Mouse (Mus musculus): ENCODE data around the gene Gm15013.
"Not testable (repeated sequence)": the region's sequence is repeated elsewhere in the genome, so short reads cannot be mapped to it uniquely, and the experiment has no call there.

Gene Gm15013

DNA sequence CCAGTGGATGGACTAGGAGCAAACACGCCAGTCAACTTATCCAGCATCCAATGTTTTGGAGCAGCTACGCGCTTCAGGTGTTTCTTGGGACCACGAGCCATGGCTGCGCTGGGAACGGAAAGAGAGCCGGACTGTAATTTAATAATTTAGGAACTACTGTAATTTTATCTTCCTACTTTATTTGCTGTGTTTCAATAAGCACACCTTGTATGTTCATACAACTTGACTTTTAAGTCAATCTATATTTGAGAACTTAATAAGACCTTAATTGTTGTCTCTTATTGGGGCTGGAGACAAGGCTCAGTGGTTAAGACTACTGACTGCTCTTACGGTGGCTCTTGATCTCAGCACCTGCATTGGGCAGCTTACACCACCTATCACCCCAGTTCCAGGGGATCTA, at the start of gene Gm15013:
Gene Gm15013 (minus strand): TSS at position 101 of the 400 bp plus-strand sequence.
- no peak for DNase-seq

DNA sequence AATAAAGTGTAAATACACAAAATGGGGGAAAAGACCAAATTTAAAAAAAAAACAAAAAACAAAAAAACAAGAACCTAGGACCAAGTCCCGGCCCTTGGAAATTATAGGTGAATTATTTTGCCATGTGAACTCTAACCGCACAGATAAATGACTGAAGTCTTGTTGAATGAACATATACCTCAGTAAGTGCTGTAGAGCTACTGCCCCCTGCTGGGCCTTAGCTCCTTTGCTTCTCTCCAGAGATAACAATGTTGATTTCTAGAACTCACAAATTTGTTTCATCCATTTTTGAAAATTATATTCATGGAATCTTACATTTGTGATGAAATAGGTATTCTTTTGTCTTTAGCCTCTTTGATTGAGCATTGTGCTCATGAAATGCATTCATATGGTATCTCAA, 48.3 kb upstream of the Gm15013 start:
- peak; percentile 35 for DNase-seq

DNA sequence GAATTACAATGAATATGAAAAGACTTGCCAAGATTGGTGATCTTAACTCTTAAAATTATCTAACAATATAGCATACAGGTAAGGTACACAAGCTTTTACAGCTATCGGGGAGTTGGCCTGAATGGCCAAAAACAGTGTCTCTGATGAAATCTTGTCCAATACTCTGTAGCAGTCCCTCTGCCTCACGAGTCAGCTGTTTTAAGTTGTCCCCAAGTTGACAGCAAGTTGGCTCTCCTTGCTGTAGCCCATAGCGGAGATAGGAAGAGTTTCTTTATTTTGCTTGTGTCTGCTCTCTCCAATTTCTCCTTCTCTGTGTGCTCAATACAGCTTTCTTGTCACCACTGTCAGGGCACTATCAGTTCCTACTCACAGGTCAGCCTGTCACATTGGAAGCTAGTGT, 44.4 kb upstream of the Gm15013 start:
- DNase-seq: not testable (repeated sequence)

DNA sequence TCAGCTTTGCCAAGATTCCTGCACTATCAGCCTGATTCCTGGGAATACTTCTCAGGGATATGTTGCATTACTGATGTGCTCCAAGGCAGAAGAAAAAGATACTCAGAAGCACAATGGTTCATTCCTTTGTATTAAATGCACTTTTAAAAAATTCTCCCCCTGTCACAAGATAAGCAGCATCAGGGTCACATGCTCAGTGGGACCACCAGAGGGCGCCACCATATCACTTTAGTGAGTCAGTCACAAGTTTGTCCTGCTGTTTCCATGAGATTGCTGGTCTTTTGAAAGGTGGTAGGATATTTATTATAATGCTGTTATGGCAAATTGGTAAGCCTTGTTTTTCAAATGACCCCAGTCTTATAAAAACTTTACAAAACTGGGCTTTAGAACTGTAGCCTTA, 37.6 kb upstream of the Gm15013 start:
- DNase-seq: peak; percentile 52

DNA sequence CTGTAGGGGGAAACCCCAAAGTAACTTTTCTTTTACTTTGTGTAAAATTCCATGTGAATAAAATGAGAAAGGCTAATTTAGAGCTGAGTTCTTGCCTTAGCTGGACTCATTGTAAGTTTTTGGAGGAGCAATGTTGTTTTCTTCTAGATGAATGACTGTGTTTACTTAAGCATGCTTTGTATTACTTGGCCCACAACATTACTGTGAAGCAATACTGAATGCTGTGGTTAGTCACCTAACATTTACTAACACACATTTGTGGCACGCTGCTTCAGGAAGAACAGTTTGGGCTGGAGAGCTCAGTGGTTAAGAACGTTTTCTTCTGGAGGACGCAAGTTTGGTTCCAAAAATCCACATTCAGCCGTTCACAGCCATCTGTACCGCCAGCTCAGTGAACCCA, 22.8 kb upstream of the Gm15013 start:
- DNase-seq: no peak

DNA sequence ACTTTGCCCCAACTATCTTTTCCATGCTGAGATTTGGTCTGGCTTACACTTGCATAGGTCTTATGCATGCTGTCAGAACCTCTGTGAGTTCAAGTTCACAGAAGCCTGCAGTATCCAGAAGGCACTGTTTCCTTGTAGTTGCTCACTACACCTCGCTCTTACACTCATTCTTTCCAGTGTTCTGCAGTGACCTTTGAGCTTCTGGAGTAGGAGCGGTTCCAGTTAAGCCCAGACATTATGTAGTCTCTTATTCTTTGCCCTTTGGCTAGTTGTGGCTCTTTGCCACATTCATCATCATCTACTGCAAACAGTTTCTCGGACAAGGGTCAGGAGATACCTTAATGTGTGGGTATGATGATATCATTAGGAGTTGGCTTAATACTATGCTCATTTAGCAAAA, 16.3 kb upstream of the Gm15013 start:
- no peak for DNase-seq

DNA sequence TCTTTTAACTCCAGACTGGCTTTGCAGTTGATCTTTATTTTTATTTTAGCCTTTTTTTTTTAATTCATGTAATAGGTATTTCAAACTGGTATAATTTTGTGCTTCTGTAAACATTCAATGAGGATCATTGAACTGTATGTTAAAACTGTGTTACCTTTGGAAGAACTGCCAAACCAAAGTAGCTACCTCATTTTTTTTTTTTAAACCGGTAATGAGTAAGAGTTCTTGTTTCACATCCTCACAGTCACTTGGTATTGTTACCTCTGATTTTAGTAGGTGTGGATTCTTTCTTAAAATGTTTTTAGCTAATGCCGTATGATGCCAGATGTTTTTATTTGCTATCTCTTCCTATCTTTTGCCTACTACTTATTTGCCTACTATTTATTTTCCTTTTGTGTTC, 8.1 kb upstream of the Gm15013 start:
- no peak for DNase-seq

DNA sequence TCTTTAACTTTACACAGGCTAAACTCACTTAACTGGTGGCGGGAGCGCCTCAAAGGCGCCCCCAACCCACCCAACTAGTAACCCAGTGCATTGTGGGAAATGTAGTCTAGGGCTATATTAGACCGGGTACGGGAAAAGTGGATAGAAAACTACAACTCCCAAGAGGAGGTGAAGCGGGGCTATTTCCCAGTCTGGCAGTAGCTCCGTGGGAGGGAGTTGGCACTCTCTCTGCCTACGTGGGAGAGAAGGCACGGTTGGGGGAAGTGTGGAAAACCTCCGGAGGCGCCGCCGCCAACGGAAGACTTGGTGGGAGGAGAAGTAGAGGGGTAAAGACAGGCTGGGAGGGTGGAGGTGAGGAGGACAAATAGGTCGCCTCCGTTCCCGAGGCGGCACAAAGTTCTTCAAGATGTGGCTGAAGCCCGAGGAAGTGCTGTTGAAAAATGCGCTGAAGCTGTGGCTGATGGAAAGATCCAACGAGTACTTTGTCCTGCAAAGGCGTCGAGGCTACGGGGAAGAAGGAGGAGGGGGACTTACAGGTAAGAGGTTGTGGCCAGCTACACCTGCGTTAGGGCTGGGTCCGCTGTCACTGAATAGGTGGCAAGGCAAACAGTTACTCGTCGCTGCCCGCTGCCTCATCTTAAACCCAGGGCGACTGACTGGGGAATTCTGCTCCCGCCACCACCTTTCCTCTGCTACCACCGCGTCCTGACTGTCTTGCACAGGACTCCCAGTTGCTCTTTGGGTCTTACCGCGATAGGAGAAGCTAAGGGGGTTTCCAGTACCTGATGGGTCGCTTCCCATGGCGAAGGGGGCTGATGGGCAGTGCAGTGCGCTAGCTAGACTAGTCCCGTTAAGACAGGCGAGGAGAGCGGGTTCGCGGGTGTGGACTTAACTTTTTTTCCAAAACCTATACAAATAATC, 29.2 kb downstream of the Gm15013 start, which contains the start of gene Tbc1d8b:
Gene Tbc1d8b (plus strand): TSS at position 222 of the 921 bp plus-strand sequence.
- DNase-seq: peak; percentile 92

DNA sequence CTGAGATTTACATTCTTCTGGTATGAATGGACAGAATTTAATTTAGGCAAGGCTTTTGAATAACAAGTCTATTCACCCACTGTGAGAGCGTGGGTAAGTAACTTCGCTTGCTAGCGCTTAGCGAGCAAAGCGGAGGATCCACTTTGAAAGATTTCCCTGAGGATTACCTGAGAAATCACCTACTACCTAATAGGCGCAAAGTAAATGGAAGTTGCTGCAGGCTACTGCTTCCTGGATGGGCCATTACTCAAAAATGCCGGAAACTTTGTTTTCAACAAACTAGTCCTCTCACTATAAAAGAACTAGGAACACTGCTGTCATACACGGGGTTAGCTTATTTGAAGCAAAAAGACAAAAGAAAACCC, 29.9 kb downstream of the Gm15013 start:
- DNase-seq: no peak

DNA sequence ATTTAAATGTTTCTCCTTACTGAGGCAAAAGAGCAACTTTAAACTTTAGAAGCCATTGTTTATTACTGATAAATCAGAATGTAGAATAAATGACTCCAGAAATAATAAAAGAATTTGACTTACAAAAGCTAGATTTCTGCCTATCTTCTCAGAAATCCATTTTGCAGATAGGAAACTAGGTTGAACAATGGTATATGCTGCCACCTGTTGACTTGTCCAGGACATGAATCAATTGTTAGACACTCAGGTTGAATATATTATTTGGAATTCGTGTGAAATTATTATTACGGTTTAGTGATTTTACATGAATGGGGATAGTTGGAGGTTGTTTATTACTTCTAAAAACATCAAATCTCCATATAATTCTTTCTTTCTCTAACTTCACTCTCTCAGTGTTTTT, 48.5 kb downstream of the Gm15013 start:
- peak; percentile 12 for DNase-seq
